Mouse (Mus musculus): ENCODE measurements around the gene Chid1. TPM values are rescaled to one million over a fixed set of nuclear protein-coding genes. Genes with fewer than 3 reads are reported as not detected.

The Chid1 gene
- total and polyA plus RNA-seq, 2 experiments: 24.2 to 45.1 TPM

- H3K4me1 ChIP-seq (ENCODE audit: control insufficient read depth, insufficient read depth, low read length): peaks cover 25% of the 10 kb centered on the region
- no peak for DNase-seq (ENCODE audit: extremely low read depth, low read depth, low spot score)
- no peak overlapping the region for H3K27ac ChIP-seq (replicated peaks; ENCODE audit: insufficient read depth, low read depth, low read length)
- H3K79me2 ChIP-seq (ENCODE audit: control insufficient read depth, insufficient read depth, low read length): peaks cover 27% of the 10 kb centered on the region; the same call in 1 of the 2 replicates
- peaks cover 8% of the 10 kb centered on the region; the same call in 1 of the 2 replicates for H3K36me3 ChIP-seq (ENCODE audit: control insufficient read depth, insufficient read depth, low read length)
- peak overlapping the region; percentile 80 for H3K9ac ChIP-seq (ENCODE audit: low read depth, low read length)
- no peaks in the 10 kb centered on the region for H3K27me3 ChIP-seq (ENCODE audit: control insufficient read depth, insufficient read depth, low read length)
- 6% methylated on average over 5 of the region's 5 CpGs for WGBS
- TF ChIP-seq POLR2A (IDR thresholded peaks at IDR 0.05; ENCODE audit: extremely low read depth, insufficient read depth, low read length) (no peak), CTCF (IDR thresholded peaks at IDR 0.05; ENCODE audit: low read depth, low read length) (no peak)
- peak overlapping the region; percentile 83 for H3K4me3 ChIP-seq (ENCODE audit: insufficient read depth, low read depth, low read length)
Measured at GRCm38 (mm10) chr7:141474160-141474559, 65.5 kb downstream of the Chid1 start.

DNA sequence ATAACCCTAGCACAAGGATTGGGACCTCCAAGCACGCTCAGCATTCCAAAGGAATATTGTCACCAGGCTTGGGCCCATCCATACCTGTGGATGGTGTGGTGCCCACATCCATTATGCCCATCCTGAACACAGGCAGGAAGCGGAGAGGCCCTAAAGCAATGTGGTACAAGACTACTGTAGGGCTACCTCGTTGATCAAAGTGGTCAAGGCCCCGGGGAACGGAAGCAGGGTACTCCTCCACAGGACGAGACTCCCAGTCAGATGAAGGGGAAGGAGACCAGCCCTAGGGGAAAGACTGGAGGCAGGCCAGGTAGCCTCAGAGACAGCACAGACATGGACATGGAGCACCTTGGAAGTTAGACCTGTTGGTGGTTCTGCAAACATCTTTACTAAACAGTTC is 66.9 kb downstream of the Chid1 start:
- Histone ChIP-seq H3K4me3 (ENCODE audit: insufficient read depth, low read depth, low read length) (no peak overlapping the region), H3K27ac (replicated peaks; ENCODE audit: insufficient read depth, low read depth, low read length) (no peak overlapping the region), H3K36me3 (ENCODE audit: control insufficient read depth, insufficient read depth, low read length) (peaks cover 8% of the 10 kb centered on the region; the same call in 1 of the 2 replicates), H3K79me2 (ENCODE audit: control insufficient read depth, insufficient read depth, low read length) (peaks cover 21% of the 10 kb centered on the region; the same call in 1 of the 2 replicates), H3K27me3 (ENCODE audit: control insufficient read depth, insufficient read depth, low read length) (no peaks in the 10 kb centered on the region), H3K9ac (ENCODE audit: low read depth, low read length) (no peak overlapping the region), H3K4me1 (ENCODE audit: control insufficient read depth, insufficient read depth, low read length) (peaks cover 29% of the 10 kb centered on the region)
- no peak for TF ChIP-seq POLR2A (IDR thresholded peaks at IDR 0.05; ENCODE audit: extremely low read depth, insufficient read depth, low read length)
- no peak for TF ChIP-seq CTCF (IDR thresholded peaks at IDR 0.05; ENCODE audit: low read depth, low read length)
- WGBS: 86% methylated on average over 6 of the region's 6 CpGs
- DNase-seq (ENCODE audit: extremely low read depth, low read depth, low spot score): no peak

- Histone ChIP-seq H3K27ac (replicated peaks; ENCODE audit: insufficient read depth, low read depth, low read length) (no peak overlapping the region), H3K79me2 (ENCODE audit: control insufficient read depth, insufficient read depth, low read length) (peaks cover 16% of the 10 kb centered on the region; the same call in 1 of the 2 replicates), H3K4me3 (ENCODE audit: insufficient read depth, low read depth, low read length) (no peak overlapping the region), H3K4me1 (ENCODE audit: control insufficient read depth, insufficient read depth, low read length) (peaks cover 24% of the 10 kb centered on the region), H3K36me3 (ENCODE audit: control insufficient read depth, insufficient read depth, low read length) (peaks cover 8% of the 10 kb centered on the region; the same call in 1 of the 2 replicates), H3K9ac (ENCODE audit: low read depth, low read length) (no peak overlapping the region), H3K27me3 (ENCODE audit: control insufficient read depth, insufficient read depth, low read length) (no peaks in the 10 kb centered on the region)
- 78% methylated on average over 6 of the region's 6 CpGs for WGBS
- no peak for DNase-seq (ENCODE audit: extremely low read depth, low read depth, low spot score)
- TF ChIP-seq POLR2A (IDR thresholded peaks at IDR 0.05; ENCODE audit: extremely low read depth, insufficient read depth, low read length) (no peak), CTCF (IDR thresholded peaks at IDR 0.05; ENCODE audit: low read depth, low read length) (no peak)
Measured at GRCm38 (mm10) chr7:141472226-141472625, 67.4 kb downstream of the Chid1 start.

- no peak for DNase-seq (ENCODE audit: extremely low read depth, low read depth, low spot score)
- no peak overlapping the region for H3K9ac ChIP-seq (ENCODE audit: low read depth, low read length)
- peaks cover 22% of the 10 kb centered on the region for H3K4me1 ChIP-seq (ENCODE audit: control insufficient read depth, insufficient read depth, low read length)
- no peak overlapping the region for H3K4me3 ChIP-seq (ENCODE audit: insufficient read depth, low read depth, low read length)
- 97% methylated on average over 1 of the region's 1 CpGs for WGBS
- peaks cover 8% of the 10 kb centered on the region; the same call in 1 of the 2 replicates for H3K36me3 ChIP-seq (ENCODE audit: control insufficient read depth, insufficient read depth, low read length)
- no peak overlapping the region for H3K27ac ChIP-seq (replicated peaks; ENCODE audit: insufficient read depth, low read depth, low read length)
- peaks cover 16% of the 10 kb centered on the region; the same call in 1 of the 2 replicates for H3K79me2 ChIP-seq (ENCODE audit: control insufficient read depth, insufficient read depth, low read length)
- TF ChIP-seq POLR2A (IDR thresholded peaks at IDR 0.05; ENCODE audit: extremely low read depth, insufficient read depth, low read length) (no peak), CTCF (IDR thresholded peaks at IDR 0.05; ENCODE audit: low read depth, low read length) (no peak)
- no peaks in the 10 kb centered on the region for H3K27me3 ChIP-seq (ENCODE audit: control insufficient read depth, insufficient read depth, low read length)
Measured at GRCm38 (mm10) chr7:141471236-141471635, 68.4 kb downstream of the Chid1 start.

DNA sequence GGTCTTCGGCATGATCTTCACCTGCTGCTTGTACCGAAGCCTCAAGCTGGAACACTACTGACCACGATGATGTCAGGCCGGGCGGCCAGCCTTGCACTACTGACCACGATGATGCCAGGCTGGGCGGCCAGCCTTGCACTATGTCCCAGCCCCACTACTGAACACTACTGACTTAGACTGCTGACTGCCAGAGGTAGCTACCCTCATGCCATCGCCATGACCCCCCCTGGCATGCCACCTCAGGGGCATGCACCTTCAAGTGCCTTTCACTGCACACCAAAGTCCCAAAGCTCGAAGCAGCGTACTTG is 69.1 kb downstream of the Chid1 start:
- peaks cover 25% of the 10 kb centered on the region for H3K4me1 ChIP-seq (ENCODE audit: control insufficient read depth, insufficient read depth, low read length)
- no peak overlapping the region for H3K9ac ChIP-seq (ENCODE audit: low read depth, low read length)

GRCm38 (mm10) chr7:141469901-141470636 is 69.6 kb downstream of the Chid1 start:
- no peak overlapping the region for H3K9ac ChIP-seq (ENCODE audit: low read depth, low read length)
- WGBS: 95% methylated on average over 18 of the region's 18 CpGs

More for the DNA sequence above, 69.1 kb downstream of the Chid1 start:
- DNase-seq (ENCODE audit: extremely low read depth, low read depth, low spot score): no peak
- Histone ChIP-seq H3K36me3 (ENCODE audit: control insufficient read depth, insufficient read depth, low read length) (peaks cover 8% of the 10 kb centered on the region; the same call in 1 of the 2 replicates), H3K4me3 (ENCODE audit: insufficient read depth, low read depth, low read length) (no peak overlapping the region), H3K27ac (replicated peaks; ENCODE audit: insufficient read depth, low read depth, low read length) (no peak overlapping the region), H3K27me3 (ENCODE audit: control insufficient read depth, insufficient read depth, low read length) (no peaks in the 10 kb centered on the region), H3K79me2 (ENCODE audit: control insufficient read depth, insufficient read depth, low read length) (peaks cover 16% of the 10 kb centered on the region; the same call in 1 of the 2 replicates)
- TF ChIP-seq CTCF (IDR thresholded peaks at IDR 0.05; ENCODE audit: low read depth, low read length) (no peak), POLR2A (IDR thresholded peaks at IDR 0.05; ENCODE audit: extremely low read depth, insufficient read depth, low read length) (no peak)
- 95% methylated on average over 10 of the region's 10 CpGs for WGBS

More at GRCm38 (mm10) chr7:141469901-141470636, 69.6 kb downstream of the Chid1 start:
- Histone ChIP-seq H3K36me3 (ENCODE audit: control insufficient read depth, insufficient read depth, low read length) (peaks cover 8% of the 10 kb centered on the region; the same call in 1 of the 2 replicates), H3K27me3 (ENCODE audit: control insufficient read depth, insufficient read depth, low read length) (no peaks in the 10 kb centered on the region), H3K79me2 (ENCODE audit: control insufficient read depth, insufficient read depth, low read length) (peaks cover 16% of the 10 kb centered on the region; the same call in 1 of the 2 replicates), H3K4me1 (ENCODE audit: control insufficient read depth, insufficient read depth, low read length) (peaks cover 27% of the 10 kb centered on the region), H3K27ac (replicated peaks; ENCODE audit: insufficient read depth, low read depth, low read length) (no peak overlapping the region), H3K4me3 (ENCODE audit: insufficient read depth, low read depth, low read length) (no peak overlapping the region)
- TF ChIP-seq CTCF (IDR thresholded peaks at IDR 0.05; ENCODE audit: low read depth, low read length): no peak
- DNase-seq (ENCODE audit: extremely low read depth, low read depth, low spot score): no peak
